Comparison of ENCODE assay signal across 8 mouse cellular contexts in genomic region chr1:131555042-131555812, GRCm38 (mm10). TPM values are rescaled to one million over a fixed set of nuclear protein-coding genes. Genes with fewer than 3 reads are reported as not detected.
DNase-seq lines count a peak whose midpoint lies in the region; ATAC-seq and TF ChIP-seq lines count a peak whose summit lies in the region.

No protein-coding gene starts in this region.

- H3K9me3 ChIP-seq in embryonic facial prominence, embryonic 14.5 days (ENCODE audit: control insufficient read depth, low read length) = no peaks in the 10 kb centered on the region
- no peaks in the 10 kb centered on the region for H3K9me3 ChIP-seq in limb, embryonic 13.5 days
- H3K9me3 ChIP-seq in midbrain, embryonic 15.5 days = no peaks in the 10 kb centered on the region

- H3K4me2 ChIP-seq in embryonic facial prominence, embryonic 14.5 days (ENCODE audit: low read depth, low read length) = peak overlapping the region; percentile 45
- peak overlapping the region; percentile 47 for H3K4me2 ChIP-seq in limb, embryonic 13.5 days (replicated peaks)
- peak overlapping the region; percentile 42 for H3K4me2 ChIP-seq in midbrain, embryonic 15.5 days

- peak; percentile 98 for ATAC-seq in embryonic facial prominence, embryonic 14.5 days (ENCODE audit: low read depth)
- peak; percentile 91 for ATAC-seq in limb, embryonic 13.5 days (ENCODE audit: low FRiP score, low read depth)
- peak; percentile 98 for ATAC-seq in midbrain, embryonic 15.5 days (replicated peaks)

- TF ChIP-seq POLR2A in spleen, adult 2 months (IDR thresholded peaks at IDR 0.05; ENCODE audit: low read depth, low read length) = no peak

- no peaks in the 10 kb centered on the region for H3K27me3 ChIP-seq in embryonic facial prominence, embryonic 14.5 days (replicated peaks; ENCODE audit: control insufficient read depth, insufficient read depth, low read length)
- H3K27me3 ChIP-seq in limb, embryonic 13.5 days = no peaks in the 10 kb centered on the region
- H3K27me3 ChIP-seq in midbrain, embryonic 15.5 days (replicated peaks) = no peaks in the 10 kb centered on the region
- H3K27me3 ChIP-seq in spleen, adult 2 months (ENCODE audit: control insufficient read depth, insufficient read depth, low read length) = no peaks in the 10 kb centered on the region

- DNase-seq in 416B (ENCODE audit: low read depth) = peak; percentile 94
- DNase-seq in adrenal gland, postnatal 4 days (ENCODE audit: low spot score in 2 of 2) = peak; percentile 33 to 61
- peak; percentile 93 for DNase-seq in embryonic facial prominence, embryonic 14.5 days (ENCODE audit: low spot score)
- DNase-seq in heart, adult 9 months (ENCODE audit: low spot score in 2 of 2) = peak; percentile 72 to 82
- DNase-seq in kidney, adult 9 months = peak; percentile 83
- DNase-seq in spleen, adult 2 months (ENCODE audit: low read depth in 1 of 2, low spot score in 2 of 2) = peak; percentile 67 to 73

- H3K27ac ChIP-seq in embryonic facial prominence, embryonic 14.5 days (replicated peaks; ENCODE audit: low read depth, low read length) = peak overlapping the region; percentile 61
- 0 out of 2 replicates have a peak overlapping the region, but pooled peaks have one; percentile 8 for H3K27ac ChIP-seq in limb, embryonic 13.5 days
- H3K27ac ChIP-seq in midbrain, embryonic 15.5 days = peak overlapping the region; percentile 78
- H3K27ac ChIP-seq in spleen, adult 2 months (ENCODE audit: insufficient read depth, low read length) = no peak overlapping the region

- peak; percentile 88; the same call in 1 of the 2 replicates for TF ChIP-seq CTCF in spleen, adult 2 months (IDR thresholded peaks at IDR 0.05; ENCODE audit: extremely low read depth, insufficient read depth, insufficient read length, insufficient replicate concordance)

- H3K36me3 ChIP-seq in embryonic facial prominence, embryonic 14.5 days (ENCODE audit: control insufficient read depth, insufficient read depth, low read length) = no peaks in the 10 kb centered on the region
- H3K36me3 ChIP-seq in limb, embryonic 13.5 days = no peaks in the 10 kb centered on the region
- no peaks in the 10 kb centered on the region for H3K36me3 ChIP-seq in midbrain, embryonic 15.5 days (replicated peaks)
- H3K36me3 ChIP-seq in spleen, adult 2 months (ENCODE audit: control insufficient read depth, insufficient read depth, low read length) = no peaks in the 10 kb centered on the region

- no peak overlapping the region for H3K4me3 ChIP-seq in embryonic facial prominence, embryonic 14.5 days (ENCODE audit: low read depth, low read length)
- H3K4me3 ChIP-seq in limb, embryonic 13.5 days = no peak overlapping the region
- H3K4me3 ChIP-seq in midbrain, embryonic 15.5 days = peak overlapping the region; percentile 4; the same call in 1 of the 2 replicates
- no peak overlapping the region for H3K4me3 ChIP-seq in spleen, adult 2 months (ENCODE audit: extremely low read depth, insufficient read depth, insufficient read length)

- peaks cover 4% of the 10 kb centered on the region; the same call in 1 of the 2 replicates for H3K4me1 ChIP-seq in embryonic facial prominence, embryonic 14.5 days (ENCODE audit: control insufficient read depth, insufficient read depth, low read length)
- H3K4me1 ChIP-seq in limb, embryonic 13.5 days = peaks cover 4% of the 10 kb centered on the region; the same call in 1 of the 2 replicates
- H3K4me1 ChIP-seq in midbrain, embryonic 15.5 days = peaks cover 4% of the 10 kb centered on the region
- H3K4me1 ChIP-seq in spleen, adult 2 months (ENCODE audit: control insufficient read depth, insufficient read depth, insufficient read length) = no peaks in the 10 kb centered on the region

- 3% methylated on average over 13 of the region's 13 CpGs for WGBS in embryonic facial prominence, embryonic 14.5 days
- WGBS in limb, embryonic 13.5 days = 17% methylated on average over 13 of the region's 13 CpGs
- WGBS in midbrain, embryonic 15.5 days = 6% methylated on average over 13 of the region's 13 CpGs
- WGBS in spleen, adult 2 months = under 1% methylated on average over 13 of the region's 13 CpGs

- peak overlapping the region; percentile 63 for H3K9ac ChIP-seq in embryonic facial prominence, embryonic 14.5 days (ENCODE audit: low read depth, low read length)
- peak overlapping the region; percentile 36; the same call in 1 of the 2 replicates for H3K9ac ChIP-seq in limb, embryonic 13.5 days
- peak overlapping the region; percentile 35 for H3K9ac ChIP-seq in midbrain, embryonic 15.5 days

RNA-seq across cellular contexts. Expression of gene Fam72a, which starts 27.5 kb away (rescaled TPM):
- 1 to 10 TPM; 1.4 to 1.5 TPM for total RNA-seq in adrenal gland, postnatal 4 days (2021)
- 2.5 and 3.5 TPM in 2 replicates for polyA plus RNA-seq in embryonic facial prominence, embryonic 14.5 days (2014; fragmentation: Nextera tagmentation; extraction: Ambion mirVana)
- polyA plus RNA-seq in limb, embryonic 13.5 days (2015; fragmentation: Nextera tagmentation; extraction: Ambion mirVana) = 2.5 and 2.8 TPM in 2 replicates
- polyA plus RNA-seq in midbrain, embryonic 15.5 days (2015; fragmentation: Nextera tagmentation; extraction: Ambion mirVana) = 1.1 and 1.4 TPM in 2 replicates
- 0.14 and 0.31 TPM in 2 replicates for polyA plus RNA-seq in spleen, adult 2 months (2012; rRNA removed)

RNA-seq across cellular contexts. Expression of gene Srgap2, which starts 28.1 kb away (rescaled TPM):
- 10 to 100 TPM; 40.3 to 42.2 TPM for total RNA-seq in adrenal gland, postnatal 4 days (2021)
- polyA plus RNA-seq in embryonic facial prominence, embryonic 14.5 days (2014; fragmentation: Nextera tagmentation; extraction: Ambion mirVana) = 21.3 and 23.6 TPM in 2 replicates
- 16.6 and 16.9 TPM in 2 replicates for polyA plus RNA-seq in limb, embryonic 13.5 days (2015; fragmentation: Nextera tagmentation; extraction: Ambion mirVana)
- polyA plus RNA-seq in midbrain, embryonic 15.5 days (2015; fragmentation: Nextera tagmentation; extraction: Ambion mirVana) = 24.5 and 25.3 TPM in 2 replicates
- polyA plus RNA-seq in spleen, adult 2 months (2012; rRNA removed) = 11.0 and 12.5 TPM in 2 replicates

RNA-seq across cellular contexts. Expression of gene Avpr1b, which starts 43.8 kb away (rescaled TPM):
- total RNA-seq in adrenal gland, postnatal 4 days (2021) = not detected
- polyA plus RNA-seq in embryonic facial prominence, embryonic 14.5 days (2014; fragmentation: Nextera tagmentation; extraction: Ambion mirVana) = 0.05 and 0.08 TPM in 2 replicates
- polyA plus RNA-seq in limb, embryonic 13.5 days (2015; fragmentation: Nextera tagmentation; extraction: Ambion mirVana) = not detected in 2 replicates
- polyA plus RNA-seq in midbrain, embryonic 15.5 days (2015; fragmentation: Nextera tagmentation; extraction: Ambion mirVana) = not detected in 2 replicates
- not detected in 2 replicates for polyA plus RNA-seq in spleen, adult 2 months (2012; rRNA removed)
